Mouse (Mus musculus) testis, adult 2 months (tissue): Measurements from ENCODE around the gene Hamp2.

Experiments used
- CTCF ChIP-seq: fragments of 200-500 bp; IDR thresholded peaks from 2 replicates; pipeline ENCODE4 v1.5.1; 2012; ENCODE audit warnings: low read depth, mild to moderate bottlenecking, inconsistent platforms, low read length, moderate library complexity; ENCODE audit not compliant: control insufficient read depth, insufficient read depth, insufficient replicate concordance
- POLR2A ChIP-seq: fragments of 200-500 bp; IDR thresholded peaks from 2 replicates; pipeline ENCODE4 v1.6.1; 2012; ENCODE audit warnings: low read depth, mild to moderate bottlenecking, inconsistent platforms, low read length, moderate library complexity; ENCODE audit not compliant: control insufficient read depth

DNA sequence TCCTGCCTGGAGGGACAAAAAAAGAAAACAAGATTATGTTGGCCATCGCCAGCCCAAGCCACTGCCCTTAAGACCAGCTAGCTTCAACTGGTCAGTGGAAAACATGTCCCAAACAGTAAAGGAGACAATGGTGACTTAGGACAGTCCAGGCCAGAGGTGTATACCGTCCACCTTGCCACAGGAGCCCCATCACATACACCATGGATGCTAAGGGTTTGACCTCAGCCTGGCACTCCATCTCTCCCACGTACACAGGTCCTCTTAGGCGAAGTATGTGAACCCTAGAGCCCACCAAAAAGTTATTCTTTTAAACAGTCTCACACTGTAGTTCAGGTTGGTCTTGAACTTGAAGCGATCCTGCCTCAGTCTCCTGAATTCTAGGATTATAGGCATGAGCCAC is 38.4 kb upstream of the Hamp2 start:
- no peak for TF ChIP-seq CTCF
- no peak for TF ChIP-seq POLR2A
